Mouse (Mus musculus) liver, postnatal 0 days (tissue): ENCODE measurements at regions not wholly inside any gene's neighbourhood (a gene's known extent, or its start where the extent isn't known, plus 50 kb on each side); places are given as distances from the start of the nearest gene placed in this dataset.

Experiments
- ATAC-seq: fragments of 200-750 bp; cut with Nextera tagmentation; 2 replicates; pipeline ENCODE4 v1.8.0; 2017; ENCODE audit warnings: mild to moderate bottlenecking, moderate library complexity
- DNase-seq: peaks from one replicate; pipeline ENCODE4 v3.0.0-alpha.2; 2016
- H3K27ac ChIP-seq: fragments of 300-500 bp; sonication (generic); 2 replicates; pipeline ENCODE4 v1.5.1; 2014; ENCODE audit warnings: antibody characterized with exemption, moderate library complexity, mild to moderate bottlenecking, low read depth
- H3K27me3 ChIP-seq: fragments of 300-500 bp; sonication (generic); 2 replicates; pipeline ENCODE4 v1.6.1; 2014; ENCODE audit warnings: low read length, control low read depth, mixed read lengths; ENCODE audit not compliant: insufficient read depth
- H3K36me3 ChIP-seq: fragments of 300-500 bp; sonication (generic); replicated peaks from 2 replicates; pipeline ENCODE4 v1.6.1; 2014; ENCODE audit warnings: mild to moderate bottlenecking, control low read depth, low read length, moderate library complexity, mixed read lengths; ENCODE audit not compliant: insufficient read depth
- H3K4me1 ChIP-seq: fragments of 300-500 bp; sonication (generic); 2 replicates; pipeline ENCODE4 v1.6.1; 2014; ENCODE audit warnings: antibody characterized with exemption, mild to moderate bottlenecking, control low read depth; ENCODE audit not compliant: insufficient read depth
- H3K4me2 ChIP-seq: fragments of 300-500 bp; sonication (generic); 2 replicates; pipeline ENCODE4 v1.6.1; 2014; ENCODE audit warnings: low read depth, mild to moderate bottlenecking, low read length, moderate library complexity, mixed read lengths
- H3K4me3 ChIP-seq: fragments of 300-500 bp; sonication (generic); 2 replicates; pipeline ENCODE4 v1.5.1; 2014; ENCODE audit warnings: low read depth, low read length
- H3K9ac ChIP-seq: fragments of 300-500 bp; sonication (generic); replicated peaks from 2 replicates; pipeline ENCODE4 v1.6.1; 2014; ENCODE audit warnings: mild to moderate bottlenecking, moderate library complexity
- H3K9me3 ChIP-seq: fragments of 300-500 bp; sonication (generic); 2 replicates; pipeline ENCODE4 v1.6.1; 2016; ENCODE audit warnings: mild to moderate bottlenecking, control low read depth, low read length, mixed read lengths
- CTCF ChIP-seq: sonication (generic); IDR thresholded peaks from 2 replicates; pipeline ENCODE4 v1.5.1; 2016; ENCODE audit warnings: antibody characterized with exemption, low read depth
- EP300 ChIP-seq: IDR thresholded peaks from 2 replicates; pipeline ENCODE4 v1.6.1; 2016; ENCODE audit warnings: antibody characterized with exemption, low read depth, mild to moderate bottlenecking
- WGBS: fragments of 180-500 bp; shearing (Covaris S2); extraction: QIAGEN DNeasy Blood & Tissue Kit; methylation state at CpG from one replicate; pipeline ENCODE4 v1.1.7; 2014; ENCODE audit not compliant: insufficient replicate concordance; 5-methylcytosine and 5-hydroxymethylcytosine counted together

- peak; percentile 94 for ATAC-seq
- peaks cover 12% of the 10 kb centered on the region for H3K4me1 ChIP-seq
- H3K27ac ChIP-seq = peak overlapping the region; percentile 92
- peak overlapping the region; percentile 67 for H3K9ac ChIP-seq
- H3K9me3 ChIP-seq = no peaks in the 10 kb centered on the region
- DNase-seq = peak; percentile 39
- no peaks in the 10 kb centered on the region for H3K27me3 ChIP-seq
- peak overlapping the region; percentile 60 for H3K4me3 ChIP-seq
- TF ChIP-seq CTCF (no peak), EP300 (peak; percentile 86)
- H3K36me3 ChIP-seq = no peaks in the 10 kb centered on the region
- 53% methylated on average over 7 of the region's 7 CpGs for WGBS
- peak overlapping the region; percentile 70 for H3K4me2 ChIP-seq
Measured at GRCm38 (mm10) chr6:67186537-67187274, 51.3 kb upstream of the Serbp1 start.

DNA sequence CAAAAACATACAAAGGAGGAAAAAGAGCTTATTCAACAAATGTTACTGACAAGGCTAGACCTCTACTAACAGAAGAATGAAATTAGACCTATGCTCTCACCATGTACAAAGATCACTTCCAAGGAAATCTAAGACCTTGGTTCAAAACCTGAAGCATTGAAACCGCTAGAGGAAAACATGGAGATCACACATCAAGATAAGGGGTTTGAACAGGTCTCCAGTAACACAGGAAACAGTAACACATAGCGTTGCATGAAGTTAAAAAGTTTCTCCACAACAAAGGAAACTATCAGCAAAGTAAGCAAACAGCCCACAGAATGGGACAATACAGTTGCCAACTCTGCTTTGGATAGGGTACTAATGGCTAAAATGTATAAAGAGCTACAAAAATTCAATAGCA lies 53.3 kb upstream of the Serbp1 start:
- no peaks in the 10 kb centered on the region for H3K36me3 ChIP-seq
- peak overlapping the region; percentile 67 for H3K9ac ChIP-seq
- DNase-seq (no peak), ATAC-seq (no peak)
- no peaks in the 10 kb centered on the region for H3K9me3 ChIP-seq
- H3K27me3 ChIP-seq = no peaks in the 10 kb centered on the region
- 35% methylated on average over 2 of the region's 2 CpGs for WGBS
- peak overlapping the region; percentile 92 for H3K27ac ChIP-seq
- H3K4me2 ChIP-seq = peak overlapping the region; percentile 70
- no peak for TF ChIP-seq CTCF
- TF ChIP-seq EP300 = no peak
- H3K4me3 ChIP-seq = peak overlapping the region; percentile 60
- peaks cover 12% of the 10 kb centered on the region for H3K4me1 ChIP-seq

GRCm38 (mm10) chr6:67183481-67184215 lies 54.3 kb upstream of the Serbp1 start:
- Histone ChIP-seq H3K9me3 (no peaks in the 10 kb centered on the region), H3K9ac (peak overlapping the region; percentile 58), H3K4me3 (peak overlapping the region; percentile 60), H3K4me1 (peaks cover 16% of the 10 kb centered on the region), H3K4me2 (peak overlapping the region; percentile 70), H3K36me3 (no peaks in the 10 kb centered on the region), H3K27ac (peak overlapping the region; percentile 46), H3K27me3 (no peaks in the 10 kb centered on the region)
- WGBS = 45% methylated on average over 15 of the region's 15 CpGs
- no peak for DNase-seq
- ATAC-seq = no peak
- TF ChIP-seq EP300 (no peak), CTCF (no peak)

DNA sequence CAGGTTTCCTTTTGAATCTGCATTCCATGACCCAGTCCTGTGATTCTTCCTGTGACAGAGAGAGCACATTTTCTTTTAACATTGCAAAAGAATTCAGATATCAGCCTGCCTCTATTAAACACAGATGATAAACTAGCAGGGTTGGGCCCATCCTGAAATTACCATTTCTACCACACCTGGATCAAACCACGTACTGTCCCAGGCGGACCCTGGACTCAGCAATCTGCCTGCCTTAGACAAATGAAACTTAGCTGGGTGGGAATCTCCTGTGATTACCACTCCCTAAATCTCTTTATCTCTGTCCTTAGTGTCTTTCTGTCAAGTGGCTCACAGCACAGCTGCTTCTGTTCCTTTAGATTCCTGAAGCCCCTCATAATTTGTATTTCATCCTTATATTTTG lies 55.5 kb upstream of the Serbp1 start:
- H3K36me3 ChIP-seq = no peaks in the 10 kb centered on the region
- ATAC-seq (no peak), DNase-seq (no peak)
- no peaks in the 10 kb centered on the region for H3K27me3 ChIP-seq
- WGBS = 83% methylated on average over 2 of the region's 2 CpGs
- no peak overlapping the region for H3K4me3 ChIP-seq
- no peak overlapping the region for H3K9ac ChIP-seq
- H3K27ac ChIP-seq = no peak overlapping the region
- TF ChIP-seq CTCF (no peak), EP300 (no peak)
- H3K4me1 ChIP-seq = peaks cover 23% of the 10 kb centered on the region
- H3K9me3 ChIP-seq = no peaks in the 10 kb centered on the region
- H3K4me2 ChIP-seq = no peak overlapping the region

GRCm38 (mm10) chr6:67181459-67181858 lies 56.5 kb upstream of the Serbp1 start:
- Histone ChIP-seq H3K9ac (no peak overlapping the region), H3K36me3 (no peaks in the 10 kb centered on the region), H3K4me1 (peaks cover 19% of the 10 kb centered on the region), H3K27me3 (no peaks in the 10 kb centered on the region), H3K9me3 (no peaks in the 10 kb centered on the region), H3K4me3 (no peak overlapping the region), H3K4me2 (no peak overlapping the region), H3K27ac (peak overlapping the region; percentile 39; the same call in 1 of the 2 replicates)
- no peak for DNase-seq
- ATAC-seq = no peak
- TF ChIP-seq CTCF (no peak), EP300 (no peak)
- 53% methylated on average over 4 of the region's 4 CpGs for WGBS

DNA sequence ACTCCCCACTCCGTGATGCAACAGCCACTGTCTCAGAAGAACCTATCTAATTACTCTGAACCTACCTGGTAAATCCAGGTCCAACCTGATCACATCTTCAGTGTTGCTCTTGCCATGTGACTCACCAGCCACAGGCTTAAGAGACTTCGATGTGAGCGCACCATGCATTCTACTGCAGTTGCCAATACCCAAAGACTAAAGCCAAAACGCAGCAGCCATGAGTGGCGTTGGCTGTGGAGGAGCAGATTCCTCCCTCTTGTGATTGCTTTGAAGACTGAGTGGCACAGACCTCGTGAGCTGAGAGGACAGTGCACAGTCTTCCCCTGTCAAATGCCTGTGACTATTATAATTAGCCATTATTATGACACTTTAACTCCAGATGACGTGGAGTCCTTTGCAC lies 58.6 kb upstream of the Serbp1 start:
- TF ChIP-seq CTCF (no peak), EP300 (no peak)
- Histone ChIP-seq H3K36me3 (no peaks in the 10 kb centered on the region), H3K4me2 (no peak overlapping the region), H3K27me3 (no peaks in the 10 kb centered on the region), H3K9ac (no peak overlapping the region), H3K27ac (no peak overlapping the region), H3K4me1 (peaks cover 19% of the 10 kb centered on the region), H3K4me3 (no peak overlapping the region), H3K9me3 (no peaks in the 10 kb centered on the region)
- ATAC-seq (no peak), DNase-seq (no peak)
- 87% methylated on average over 7 of the region's 7 CpGs for WGBS
